Mouse (Mus musculus) thymus, postnatal 10 days (tissue): ENCODE data around the gene Ptgir.
A peak's percentile ranks its signal among the peaks of the same experiment; 100 is the strongest.

Experiments used
- DNase-seq, 2 experiments: peaks; one replicate each; pipeline ENCODE4 v3.0.0; 2021; ENCODE audit warnings: low spot score in 2 of 2

Ptgir gene

GRCm38 (mm10) chr7:16906281-16906680 lies at the start of gene Ptgir:
Ptgir (plus strand) TSS chr7:16906490.
- peak in 1 of 2 experiments; percentile 52 for DNase-seq

DNA sequence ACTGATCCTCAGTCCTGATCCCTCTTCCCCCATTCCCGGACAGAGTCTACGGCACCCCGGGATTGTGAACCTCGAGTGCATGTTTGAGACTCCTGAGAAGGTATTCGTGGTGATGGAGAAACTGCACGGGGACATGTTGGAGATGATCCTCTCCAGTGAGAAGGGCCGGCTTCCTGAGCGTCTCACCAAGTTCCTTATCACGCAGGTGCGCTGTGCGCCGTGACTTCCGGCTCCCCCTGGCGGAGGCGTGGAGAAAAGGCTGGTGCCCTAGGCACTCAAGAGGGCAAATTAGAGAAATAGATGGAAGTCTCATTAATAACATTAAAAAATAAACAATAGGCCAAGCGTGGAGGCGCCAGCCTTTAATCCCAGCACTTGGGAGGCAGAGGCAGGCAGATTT lies 48.0 kb upstream of the Ptgir start:
- peak in 1 of 2 experiments; percentile 67 for DNase-seq

GRCm38 (mm10) chr7:16859902-16860651 lies 46.2 kb upstream of the Ptgir start:
- DNase-seq, result peak in 1 of 2 experiments; percentile 67

DNA sequence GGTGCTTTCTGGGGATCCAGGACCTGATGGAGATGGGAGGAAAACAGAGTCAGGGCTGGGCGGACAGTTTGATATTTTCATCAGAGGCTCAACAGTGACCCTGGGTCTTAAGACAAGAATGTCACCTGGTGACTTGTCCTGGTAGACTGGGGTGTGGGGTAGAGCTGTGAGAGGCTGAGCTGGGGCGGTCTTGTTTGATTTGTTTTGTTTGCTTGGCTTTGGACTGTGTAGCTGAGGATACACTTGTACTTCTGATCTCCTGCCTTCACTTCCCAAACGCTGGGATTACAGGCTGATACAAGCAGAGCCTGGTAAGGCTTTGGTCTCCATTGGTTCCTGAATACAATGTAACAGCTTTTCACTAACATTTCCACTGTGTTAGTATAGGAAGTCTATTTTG lies 38.8 kb upstream of the Ptgir start:
- no peak for DNase-seq

DNA sequence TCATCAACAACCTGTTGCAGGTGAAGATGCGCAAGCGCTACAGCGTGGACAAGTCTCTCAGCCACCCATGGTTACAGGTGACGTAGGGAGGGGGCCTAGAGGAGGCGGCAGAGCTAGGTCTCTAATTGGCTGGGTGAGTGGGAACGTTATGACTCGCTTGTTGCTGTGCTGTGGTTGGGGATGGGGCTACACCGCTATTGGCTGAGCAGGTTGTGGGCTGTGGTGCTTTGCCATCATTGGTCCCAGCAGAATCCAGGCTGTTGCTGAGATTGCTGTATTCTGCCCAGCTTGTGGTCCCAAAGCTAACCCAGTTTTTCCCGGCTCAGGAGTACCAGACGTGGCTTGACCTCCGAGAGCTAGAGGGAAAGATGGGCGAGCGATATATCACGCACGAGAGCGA lies 36.8 kb upstream of the Ptgir start:
- no peak for DNase-seq

- no peak for DNase-seq
These were observed 34.7 kb upstream of the Ptgir start for GRCm38 (mm10) chr7:16871600-16871999.

DNA sequence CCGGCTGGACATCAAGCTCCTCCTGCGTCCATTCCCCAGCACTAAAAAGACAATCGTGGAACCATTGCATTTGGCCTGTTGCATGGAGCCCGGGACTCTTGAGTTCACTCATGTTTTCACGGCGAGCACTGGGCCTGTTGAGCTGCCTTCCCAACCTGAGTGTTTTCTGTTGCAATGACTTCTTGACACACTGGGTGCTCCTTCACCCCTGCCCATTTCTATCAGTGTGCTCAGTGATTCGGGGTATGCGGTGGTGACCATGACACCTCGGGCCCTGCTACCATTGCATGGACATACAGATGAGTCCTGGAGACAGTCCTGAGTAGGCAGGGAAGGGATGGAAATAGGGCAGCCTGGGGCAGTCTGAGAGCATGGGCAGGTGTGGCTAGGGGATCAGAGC lies 33.8 kb upstream of the Ptgir start:
- no peak for DNase-seq

GRCm38 (mm10) chr7:16873392-16873791 lies 32.9 kb upstream of the Ptgir start:
- no peak for DNase-seq

GRCm38 (mm10) chr7:16874190-16874589 lies 32.1 kb upstream of the Ptgir start:
- peak; percentile 69 to 81 for DNase-seq

GRCm38 (mm10) chr7:16874756-16875309 lies 31.5 kb upstream of the Ptgir start:
- DNase-seq, result peak; percentile 98

DNA sequence AGATGAGACGGTGACA lies 31.2 kb upstream of the Ptgir start, which contains the start of gene Dact3:
Dact3 (plus strand) TSS at position 8 of the 16 bp plus-strand sequence.
- DNase-seq, result no peak

DNA sequence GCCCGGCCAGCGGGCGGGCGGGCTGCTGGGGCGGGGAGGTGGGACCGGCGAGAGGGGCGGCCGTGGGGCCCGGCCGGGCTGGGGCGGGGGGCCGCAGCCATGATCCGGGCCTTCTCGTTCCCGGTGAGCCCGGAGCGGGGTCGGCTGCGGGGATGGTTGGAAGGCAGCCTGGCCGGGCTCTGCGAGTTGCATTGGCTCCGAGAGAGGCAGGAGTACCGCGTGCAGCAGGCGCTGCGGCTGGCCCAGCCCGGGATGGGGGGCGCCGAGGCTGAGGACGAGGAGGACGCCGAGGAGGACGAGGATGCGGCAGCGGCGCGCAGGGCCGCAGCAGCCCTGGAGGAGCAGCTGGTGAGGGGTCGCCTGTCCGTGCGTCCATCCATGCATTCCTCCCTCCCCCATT lies 31.0 kb upstream of the Ptgir start:
- DNase-seq, result no peak

DNA sequence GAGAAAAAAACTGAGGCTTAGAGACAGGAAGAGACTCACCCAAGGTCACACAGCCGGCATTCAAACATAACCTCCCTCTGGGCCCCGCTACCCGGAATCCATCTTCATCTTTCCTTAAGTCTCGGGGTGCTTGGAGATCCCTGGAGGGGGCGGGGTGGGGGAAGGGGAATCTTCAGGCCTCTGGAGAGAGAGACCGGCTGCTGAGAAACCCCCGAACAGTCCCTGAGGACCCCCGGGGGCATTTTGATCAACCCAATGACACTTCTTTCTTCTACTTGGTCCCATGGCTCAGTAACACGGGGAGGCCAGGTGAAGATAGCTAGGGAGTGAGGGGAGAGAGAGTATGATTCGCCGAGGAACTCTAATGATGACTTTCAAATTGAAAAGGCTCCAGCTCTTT lies 30.3 kb upstream of the Ptgir start:
- DNase-seq, result no peak

GRCm38 (mm10) chr7:16876608-16877007 lies 29.7 kb upstream of the Ptgir start:
- no peak for DNase-seq

GRCm38 (mm10) chr7:16877717-16878116 lies 28.6 kb upstream of the Ptgir start:
- DNase-seq, result no peak

- no peak for DNase-seq
These were observed 26.3 kb upstream of the Ptgir start for GRCm38 (mm10) chr7:16879796-16880547.

- DNase-seq, result no peak
These were observed 25.7 kb upstream of the Ptgir start for GRCm38 (mm10) chr7:16880615-16881014.

GRCm38 (mm10) chr7:16883162-16883561 lies 23.1 kb upstream of the Ptgir start:
- DNase-seq, result no peak

- no peak for DNase-seq
These were observed 22.0 kb upstream of the Ptgir start for GRCm38 (mm10) chr7:16884334-16884733.

DNA sequence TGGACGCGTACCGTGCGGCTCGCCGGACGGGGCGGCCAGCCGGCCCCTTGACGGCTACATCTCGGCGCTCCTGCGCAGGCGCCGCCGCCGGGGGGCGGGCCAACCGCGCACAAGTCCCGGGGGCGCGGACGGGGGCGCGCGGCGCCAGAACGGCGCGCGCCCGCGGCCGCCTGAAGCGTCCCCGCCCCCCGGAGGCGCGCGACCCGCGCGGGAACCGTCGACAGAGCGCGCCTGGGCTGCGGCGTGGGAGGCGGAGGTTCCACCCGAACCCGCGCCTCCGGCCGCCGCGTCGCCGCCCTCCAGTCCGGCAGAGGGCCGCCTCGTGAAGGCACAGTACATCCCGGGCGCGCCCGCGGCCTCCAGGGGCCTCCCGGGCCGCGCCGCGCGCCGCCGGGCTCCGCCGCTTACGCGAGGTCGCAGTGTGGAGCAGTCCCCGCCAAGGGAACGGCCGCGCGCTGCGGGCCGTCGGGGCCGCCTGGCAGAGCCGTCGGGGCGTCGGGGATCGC lies 21.0 kb upstream of the Ptgir start:
- no peak for DNase-seq

- DNase-seq, result no peak
These were observed 20.4 kb upstream of the Ptgir start for GRCm38 (mm10) chr7:16885905-16886304.

- no peak for DNase-seq
These were observed 15.8 kb upstream of the Ptgir start for GRCm38 (mm10) chr7:16890536-16890935.

GRCm38 (mm10) chr7:16890944-16891343 lies 15.3 kb upstream of the Ptgir start:
- DNase-seq, result no peak
